Mouse (Mus musculus) liver, embryonic 11.5 days (tissue): ENCODE results near the gene Olfr517. TPM values are rescaled to one million over a fixed set of nuclear protein-coding genes. Genes with fewer than 3 reads are reported as not detected.

Experiments used
- ATAC-seq: fragments of 200-750 bp; cut with Nextera tagmentation; replicated peaks from 2 replicates; pipeline ENCODE4 v1.8.0; 2017; ENCODE audit warnings: moderate number of reproducible peaks, mild to moderate bottlenecking, moderate TSS enrichment, moderate library complexity; ENCODE audit not compliant: low FRiP score
- DNase-seq: peaks from one replicate; pipeline ENCODE4 v3.0.0-alpha.2; 2017; ENCODE audit warnings: low spot score
- H3K27ac ChIP-seq: fragments of 300-500 bp; sonication (generic); 2 replicates; pipeline ENCODE4 v1.5.1; 2014; ENCODE audit warnings: mild to moderate bottlenecking, low read depth, low read length, control low read depth
- H3K27me3 ChIP-seq: fragments of 300-500 bp; sonication (generic); replicated peaks from 2 replicates; pipeline ENCODE4 v1.6.1; 2014; ENCODE audit warnings: low read length, mixed read lengths; ENCODE audit not compliant: control insufficient read depth, insufficient read depth
- H3K36me3 ChIP-seq: fragments of 300-500 bp; sonication (generic); 2 replicates; pipeline ENCODE4 v1.6.1; 2014; ENCODE audit warnings: mild to moderate bottlenecking, low read length, moderate library complexity, mixed read lengths; ENCODE audit not compliant: control insufficient read depth, insufficient read depth
- H3K4me1 ChIP-seq: fragments of 300-500 bp; sonication (generic); replicated peaks from 2 replicates; pipeline ENCODE4 v1.6.1; 2014; ENCODE audit warnings: low read length, mixed read lengths; ENCODE audit not compliant: control insufficient read depth, insufficient read depth
- H3K4me2 ChIP-seq: fragments of 300-500 bp; sonication (generic); 2 replicates; pipeline ENCODE4 v1.6.1; 2014; ENCODE audit warnings: mild to moderate bottlenecking, control low read depth, moderate library complexity
- H3K4me3 ChIP-seq: fragments of 300-500 bp; sonication (generic); 2 replicates; pipeline ENCODE4 v1.5.1; 2014; ENCODE audit warnings: low read depth, low read length, control low read depth
- H3K9ac ChIP-seq: fragments of 300-500 bp; sonication (generic); 2 replicates; pipeline ENCODE4 v1.6.1; 2014; ENCODE audit warnings: low read depth, low read length, control low read depth
- H3K9me3 ChIP-seq: fragments of 300-500 bp; sonication (generic); 2 replicates; pipeline ENCODE4 v1.6.1; 2016; ENCODE audit warnings: low read length, inconsistent platforms, mixed read lengths; ENCODE audit not compliant: control insufficient read depth
- WGBS: fragments of 180-500 bp; shearing (Covaris S2); extraction: QIAGEN DNeasy Blood & Tissue Kit; methylation state at CpG from one replicate; pipeline ENCODE4 v1.1.7; 2014; 5-methylcytosine and 5-hydroxymethylcytosine counted together
- polyA plus RNA-seq: library from polyadenylated mRNA; unstranded; fragments of >200 nt; fragmentation: Nextera tagmentation; extraction: Ambion mirVana; gene quantifications from 2 replicates; pipeline ENCODE4 v1.2.1, GENCODE M21; 2014

Olfr517 gene
- polyA plus RNA-seq = not detected in 2 replicates

DNA sequence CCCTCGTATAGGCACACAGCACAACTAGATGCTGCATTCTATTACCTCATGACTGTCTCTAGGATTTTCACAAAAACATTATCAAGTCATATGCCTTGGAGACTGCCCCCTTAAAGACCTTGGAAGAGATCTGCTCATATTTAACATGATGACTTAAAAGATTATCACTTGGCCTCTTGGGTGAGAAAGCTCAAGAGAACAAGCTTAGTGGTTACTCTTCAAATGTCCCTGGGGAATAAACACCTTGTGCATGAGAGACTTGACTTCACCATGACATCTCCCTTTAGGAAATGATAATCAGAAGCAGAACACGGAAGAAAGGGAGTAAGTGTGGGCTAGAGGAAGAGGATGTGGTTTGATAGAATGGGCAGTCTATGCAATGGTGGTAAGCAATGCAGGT lies at the start of gene Olfr517:
TSS of gene Olfr517 (minus strand) at position 101 of the 400 bp plus-strand sequence.
- Histone ChIP-seq H3K4me2 (no peak within 1 kb of the TSS), H3K9ac (no peak within 1 kb of the TSS), H3K4me1 (no peaks in the 10 kb centered on the region), H3K36me3 (no peaks in the 10 kb centered on the region), H3K4me3 (no peak within 1 kb of the TSS), H3K9me3 (no peaks in the 10 kb centered on the region), H3K27ac (no peak within 1 kb of the TSS), H3K27me3 (no peaks in the 10 kb centered on the region)
- 53% methylated on average over 2 of the region's 2 CpGs for WGBS
- no peak for DNase-seq
- no peak for ATAC-seq

DNA sequence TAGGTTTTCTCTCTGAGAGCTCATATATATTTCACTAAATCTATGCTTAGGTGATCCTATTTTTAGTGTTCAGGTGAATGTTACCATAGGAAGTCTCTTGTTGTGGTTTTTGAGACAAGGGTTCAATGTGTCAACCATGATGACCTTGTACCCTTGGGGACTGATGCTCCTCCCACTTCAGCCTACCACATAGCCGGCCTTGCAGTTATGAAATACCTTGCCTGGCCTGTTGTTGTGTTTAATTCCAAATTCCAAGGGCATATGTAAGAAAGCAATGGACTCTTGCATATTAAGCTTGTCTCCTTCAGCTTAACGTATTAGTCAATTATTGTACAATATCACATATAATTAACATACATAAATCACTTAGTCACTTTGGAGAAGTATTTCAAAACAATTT lies 31.8 kb upstream of the Olfr517 start:
- WGBS = 71% methylated on average over 2 of the region's 2 CpGs
- Histone ChIP-seq H3K9ac (no peak overlapping the region), H3K9me3 (no peaks in the 10 kb centered on the region), H3K4me3 (no peak overlapping the region), H3K4me1 (no peaks in the 10 kb centered on the region), H3K27ac (no peak overlapping the region), H3K36me3 (no peaks in the 10 kb centered on the region), H3K4me2 (no peak overlapping the region), H3K27me3 (no peaks in the 10 kb centered on the region)
- DNase-seq (no peak), ATAC-seq (no peak)

DNA sequence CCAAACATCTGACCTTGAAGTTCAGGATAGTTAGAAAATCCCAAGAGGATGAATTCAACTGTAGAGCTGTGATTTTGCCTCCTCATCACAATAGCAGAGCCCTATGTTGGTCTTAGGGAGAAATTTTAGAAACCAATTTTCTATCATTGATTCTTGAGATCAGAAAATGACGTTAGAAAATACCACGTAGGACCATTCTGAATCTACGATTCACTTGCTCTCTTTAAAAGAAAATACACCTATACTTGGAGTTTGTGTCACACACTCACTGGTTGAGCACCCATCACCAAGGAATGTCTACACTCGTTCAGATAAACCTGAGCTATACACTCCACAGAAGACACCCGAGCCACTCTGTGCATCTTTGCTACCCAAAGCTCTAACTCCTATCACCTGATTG lies 22.1 kb upstream of the Olfr517 start, which contains the start of gene Olfr519:
TSS of gene Olfr519 (minus strand) at position 101 of the 400 bp plus-strand sequence.
- DNase-seq (no peak), ATAC-seq (no peak)
- Histone ChIP-seq H3K4me1 (no peaks in the 10 kb centered on the region), H3K4me3 (no peak within 1 kb of the TSS), H3K9me3 (no peaks in the 10 kb centered on the region), H3K27ac (no peak within 1 kb of the TSS), H3K4me2 (no peak within 1 kb of the TSS), H3K27me3 (no peaks in the 10 kb centered on the region), H3K9ac (no peak within 1 kb of the TSS), H3K36me3 (no peaks in the 10 kb centered on the region)
- WGBS = 86% methylated on average over 5 of the region's 5 CpGs

DNA sequence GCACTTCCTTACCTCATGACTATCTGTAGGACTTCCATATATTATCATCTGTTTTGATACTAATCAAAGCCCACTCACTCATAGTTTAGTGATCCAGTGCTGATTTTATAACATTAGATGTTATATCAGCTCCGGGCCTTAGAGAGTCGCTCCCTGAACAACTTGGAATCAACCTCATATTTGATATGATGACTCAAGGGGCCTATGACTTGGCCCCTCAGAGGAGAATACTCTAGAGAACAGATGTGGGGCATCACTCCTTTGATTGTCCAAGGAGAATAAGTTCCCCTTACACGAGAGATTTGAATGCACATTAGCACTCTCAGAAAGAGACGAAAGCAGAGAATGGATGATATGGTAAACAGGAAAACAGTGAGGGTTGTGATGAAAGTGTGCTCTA lies 12.7 kb upstream of the Olfr517 start, which contains the start of gene Olfr518:
TSS of gene Olfr518 (minus strand) at position 101 of the 400 bp plus-strand sequence.
- 76% methylated on average over 4 of the region's 4 CpGs for WGBS
- ATAC-seq (no peak), DNase-seq (no peak)
- Histone ChIP-seq H3K27ac (no peak within 1 kb of the TSS), H3K4me1 (no peaks in the 10 kb centered on the region), H3K9me3 (no peaks in the 10 kb centered on the region), H3K36me3 (no peaks in the 10 kb centered on the region), H3K27me3 (no peaks in the 10 kb centered on the region), H3K4me2 (no peak within 1 kb of the TSS), H3K9ac (no peak within 1 kb of the TSS), H3K4me3 (no peak within 1 kb of the TSS)

DNA sequence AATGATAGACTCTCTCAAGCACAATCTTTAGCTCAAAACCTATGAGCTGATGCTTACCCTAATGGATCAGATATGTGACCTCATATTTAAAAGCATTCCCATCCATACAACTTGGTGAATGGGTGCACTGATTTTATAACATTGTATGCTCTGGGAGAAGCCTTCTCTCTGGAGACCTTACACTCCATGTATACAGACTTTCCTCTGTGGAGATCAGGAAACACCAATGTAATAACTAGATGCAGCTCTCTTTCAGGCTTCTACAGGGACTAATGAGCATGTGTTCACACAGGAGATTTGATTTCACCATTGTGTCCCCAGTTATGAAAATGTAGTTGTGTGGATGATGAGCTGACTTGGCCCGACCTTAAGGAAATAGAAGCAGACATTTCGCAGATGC lies 21.8 kb downstream of the Olfr517 start, which contains the start of gene Olfr516:
TSS of gene Olfr516 (minus strand) at position 101 of the 400 bp plus-strand sequence.
- H3K36me3 ChIP-seq = no peaks in the 10 kb centered on the region

DNA sequence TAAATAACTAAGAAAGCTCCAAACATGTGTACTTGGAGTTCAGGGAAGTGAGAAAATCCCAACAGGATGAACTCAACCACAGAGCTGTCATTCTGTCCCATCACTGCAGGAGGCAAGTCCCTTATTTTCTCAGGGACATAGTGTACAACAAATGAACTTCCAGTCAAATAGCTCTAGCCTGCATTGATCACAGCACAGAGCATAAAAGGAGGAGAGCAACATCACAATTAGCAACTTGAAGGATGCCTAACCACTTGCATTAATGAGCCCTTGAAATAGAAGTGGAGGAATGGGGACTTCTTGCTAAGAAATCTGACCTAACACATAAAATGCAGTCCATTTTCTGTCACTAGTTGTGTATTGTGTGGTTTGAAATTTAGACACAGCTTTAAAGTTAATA lies 46.3 kb downstream of the Olfr517 start, which contains the start of gene Olfr514:
TSS of gene Olfr514 (minus strand) at position 101 of the 400 bp plus-strand sequence.
- DNase-seq = no peak
- H3K4me2 ChIP-seq = no peak within 1 kb of the TSS
- no peaks in the 10 kb centered on the region for H3K36me3 ChIP-seq
- H3K9me3 ChIP-seq = no peaks in the 10 kb centered on the region; the same call in 1 of the 2 replicates
- H3K27ac ChIP-seq = no peak within 1 kb of the TSS
- ATAC-seq = no peak
- no peaks in the 10 kb centered on the region for H3K4me1 ChIP-seq
- H3K4me3 ChIP-seq = no peak within 1 kb of the TSS
- H3K9ac ChIP-seq = no peak within 1 kb of the TSS
- H3K27me3 ChIP-seq = no peaks in the 10 kb centered on the region

More for the DNA sequence above, 21.8 kb downstream of the Olfr517 start, which contains the start of gene Olfr516:
- no peak within 1 kb of the TSS for H3K4me3 ChIP-seq
- H3K4me1 ChIP-seq = no peaks in the 10 kb centered on the region
- no peak within 1 kb of the TSS for H3K27ac ChIP-seq
- no peak within 1 kb of the TSS for H3K4me2 ChIP-seq
- no peak within 1 kb of the TSS for H3K9ac ChIP-seq
- WGBS = 84% methylated on average over 2 of the region's 2 CpGs
- ATAC-seq (no peak), DNase-seq (no peak)
- H3K9me3 ChIP-seq = no peaks in the 10 kb centered on the region
- no peaks in the 10 kb centered on the region for H3K27me3 ChIP-seq

Other genes with a start within 250 kb of the Olfr517 start
- not detected in 2 replicates for gene Olfr508, start 242.4 kb downstream of the Olfr517 start, polyA plus RNA-seq
- not detected in 2 replicates for gene Olfr509, start 220.5 kb downstream of the Olfr517 start, polyA plus RNA-seq
- not detected in 2 replicates for gene Olfr510, start 206.0 kb downstream of the Olfr517 start, polyA plus RNA-seq
- not detected in 2 replicates for gene Olfr512, start 159.1 kb downstream of the Olfr517 start, polyA plus RNA-seq
- not detected in 2 replicates for gene Olfr513, start 121.4 kb downstream of the Olfr517 start, polyA plus RNA-seq
- gene Olfr514, start 46.4 kb downstream of the Olfr517 start, polyA plus RNA-seq = not detected in 2 replicates
- gene Olfr516, start 21.9 kb downstream of the Olfr517 start, polyA plus RNA-seq = not detected in 2 replicates
- not detected in 2 replicates for gene Olfr518, start 12.6 kb upstream of the Olfr517 start, polyA plus RNA-seq
- gene Olfr519, start 22.0 kb upstream of the Olfr517 start, polyA plus RNA-seq = not detected in 2 replicates
- 0.04 and 0.11 TPM in 2 replicates for gene Nlrp10, start 57.8 kb upstream of the Olfr517 start, polyA plus RNA-seq
- gene Eif3f, start 62.0 kb upstream of the Olfr517 start, polyA plus RNA-seq = 82.8 and 87.8 TPM in 2 replicates
- gene Tub, start 78.0 kb upstream of the Olfr517 start, polyA plus RNA-seq = 0.29 and 0.48 TPM in 2 replicates
- gene Ric3, start 211.0 kb upstream of the Olfr517 start, polyA plus RNA-seq = 1.3 and 2.2 TPM in 2 replicates